Mouse (Mus musculus): ENCODE results near the gene Krt222. TPM values are rescaled to one million over a fixed set of nuclear protein-coding genes. Genes with fewer than 3 reads are reported as not detected.
"Not testable (repeated sequence)": the region's sequence is repeated elsewhere in the genome, so short reads cannot be mapped to it uniquely, and the experiment has no call there.

Gene Krt222
- total RNA-seq, 2 experiments from 2014 or later = 24.8 to 29.5 TPM

DNA sequence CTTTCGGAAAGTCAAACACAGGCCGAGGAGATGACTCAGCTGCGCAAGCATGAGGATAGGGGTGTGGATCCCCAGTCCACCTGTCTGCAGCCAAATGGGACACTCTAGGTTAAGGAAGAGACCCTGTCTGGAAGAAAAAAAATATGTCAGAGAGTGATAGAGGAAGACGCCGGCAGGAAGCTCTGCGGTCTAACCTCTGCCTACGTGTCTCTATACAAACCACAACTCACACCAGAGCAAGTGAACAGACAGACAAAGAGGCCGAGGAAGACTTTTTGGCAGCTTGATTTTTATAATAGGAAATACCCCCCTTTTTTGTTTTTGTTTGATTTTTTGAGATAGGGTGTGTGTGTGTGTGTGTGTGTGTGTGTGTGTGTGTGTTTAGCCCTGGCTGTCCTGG lies 11.4 kb upstream of the Krt222 start:
- Histone ChIP-seq H3K4me3 (no peak overlapping the region), H3K27ac (no peak overlapping the region)
- no peak for TF ChIP-seq CTCF (conservative IDR thresholded peaks at IDR 0.05)

DNA sequence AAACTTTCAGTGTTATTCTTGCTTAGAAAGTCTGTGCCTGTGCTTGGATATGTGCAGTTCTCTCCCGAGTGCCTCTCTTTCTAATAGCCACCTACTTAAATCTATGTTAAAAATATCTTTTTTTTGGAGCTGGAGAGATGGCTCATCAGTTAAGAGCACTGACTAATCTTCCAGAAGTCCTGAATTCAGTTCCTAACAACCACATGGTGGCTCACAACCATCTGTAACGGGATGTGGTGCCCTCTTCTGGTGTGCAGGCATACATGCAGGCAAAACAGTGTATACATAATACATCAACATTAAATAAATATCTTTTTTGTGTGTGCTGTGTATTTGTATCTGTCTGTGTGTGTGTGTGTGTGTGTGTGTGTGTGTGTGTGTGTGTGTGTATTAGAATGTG lies 10.0 kb upstream of the Krt222 start:
- H3K4me3 ChIP-seq = no peak overlapping the region
- peak; percentile 56 for TF ChIP-seq CTCF (conservative IDR thresholded peaks at IDR 0.05)
- no peak overlapping the region for H3K27ac ChIP-seq
- no peak for DNase-seq (ENCODE audit: low spot score in 2 of 2)

More for the DNA sequence above, 11.4 kb upstream of the Krt222 start:
- DNase-seq (ENCODE audit: low spot score in 2 of 2) = no peak

DNA sequence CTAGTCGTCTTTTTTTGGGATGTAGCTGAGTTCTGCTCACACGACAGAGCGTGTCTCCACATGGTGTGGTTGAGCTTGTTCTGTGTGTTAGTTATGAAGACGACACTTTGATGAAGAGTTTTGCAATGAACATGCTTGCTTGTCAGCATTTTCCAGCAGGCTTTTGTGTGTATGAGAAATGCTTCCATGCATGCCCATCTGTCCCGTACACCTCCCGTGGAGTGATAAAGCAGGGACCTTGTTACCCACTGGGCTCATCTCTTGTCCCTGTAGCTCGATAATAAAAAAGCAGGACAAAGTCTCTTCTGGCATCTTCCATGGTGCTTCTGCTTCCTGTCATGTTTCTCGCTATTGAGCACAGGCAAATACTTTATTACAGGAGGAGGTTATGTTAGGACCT lies 8.8 kb upstream of the Krt222 start:
- TF ChIP-seq CTCF (conservative IDR thresholded peaks at IDR 0.05) = no peak
- H3K27ac ChIP-seq = no peak overlapping the region
- no peak overlapping the region for H3K4me3 ChIP-seq
- no peak for DNase-seq (ENCODE audit: low spot score in 2 of 2)

DNA sequence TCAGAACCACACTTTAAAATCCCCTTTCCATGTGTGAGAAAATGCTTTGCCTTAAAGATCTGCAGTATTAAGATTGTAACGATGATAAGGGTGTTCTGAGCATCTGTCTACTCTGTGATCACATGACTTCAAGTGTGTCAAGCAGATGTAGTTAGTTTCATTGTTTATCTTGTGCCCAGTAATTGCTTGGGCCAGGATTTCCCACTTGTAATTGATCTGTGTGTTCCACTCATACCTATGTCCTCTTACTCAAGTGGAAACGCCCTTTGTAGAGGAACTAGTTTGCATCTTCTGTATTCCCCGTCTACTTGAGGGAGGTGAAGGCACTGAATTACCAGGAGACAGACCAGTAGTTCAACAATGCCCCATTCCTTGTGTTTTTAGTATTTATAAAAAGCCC lies 6.8 kb upstream of the Krt222 start:
- no peak for DNase-seq (ENCODE audit: low spot score in 2 of 2)
- Histone ChIP-seq H3K4me3 (no peak overlapping the region), H3K27ac (peak overlapping the region; percentile 74)
- no peak for TF ChIP-seq CTCF (conservative IDR thresholded peaks at IDR 0.05)

GRCm38 (mm10) chr11:99250241-99250640 lies 6.4 kb upstream of the Krt222 start:
- TF ChIP-seq CTCF (conservative IDR thresholded peaks at IDR 0.05) = no peak
- Histone ChIP-seq H3K4me3 (no peak overlapping the region), H3K27ac (peak overlapping the region; percentile 74)
- peak; percentile 46 to 55 for DNase-seq (ENCODE audit: low spot score in 2 of 2)

- peak; percentile 72 for TF ChIP-seq CTCF (conservative IDR thresholded peaks at IDR 0.05)
- no peak overlapping the region for H3K27ac ChIP-seq
- H3K4me3 ChIP-seq = no peak overlapping the region
- DNase-seq (ENCODE audit: low spot score in 2 of 2) = no peak
Measured at GRCm38 (mm10) chr11:99249115-99249514, 5.2 kb upstream of the Krt222 start.

DNA sequence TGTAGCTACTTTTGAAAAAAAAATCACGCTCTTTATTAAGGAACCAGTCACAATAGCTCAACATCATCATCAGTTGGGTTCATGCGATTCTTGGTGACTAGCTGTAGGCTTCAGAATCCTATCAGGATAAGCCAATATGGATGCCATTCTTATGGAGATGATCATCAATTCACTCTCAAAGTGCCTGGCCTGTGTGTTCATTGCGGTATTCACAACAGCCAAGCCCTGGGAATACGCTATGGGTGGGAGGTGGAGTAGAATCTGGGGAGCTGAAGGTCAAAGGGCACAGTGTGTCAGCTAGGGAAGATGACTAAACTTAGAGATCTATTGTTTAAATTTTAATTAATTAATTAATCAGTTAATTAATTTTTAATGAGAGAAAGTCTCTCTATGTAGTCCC lies 4.0 kb upstream of the Krt222 start:
- Histone ChIP-seq H3K27ac (no peak overlapping the region), H3K4me3 (no peak overlapping the region)
- no peak for TF ChIP-seq CTCF (conservative IDR thresholded peaks at IDR 0.05)
- DNase-seq (ENCODE audit: low spot score in 2 of 2) = no peak

DNA sequence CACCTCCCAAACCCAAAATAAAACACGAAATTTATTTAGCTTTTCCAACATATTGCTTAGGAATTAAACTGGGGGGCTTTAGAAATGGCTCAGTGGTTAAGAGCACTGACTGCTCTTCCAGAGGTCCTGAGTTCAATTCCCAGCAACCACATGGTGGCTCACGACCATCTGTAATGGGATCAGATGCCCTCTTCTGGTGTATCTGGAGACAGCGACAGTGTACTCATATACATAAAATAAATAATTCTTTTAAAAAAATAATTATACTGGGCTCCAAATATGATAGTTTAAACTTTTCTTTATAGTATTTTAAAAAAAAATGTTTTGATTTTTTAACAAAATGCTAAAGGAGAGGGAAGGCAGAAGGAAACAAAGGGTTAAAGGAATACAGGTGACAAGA lies 634 bp upstream of the Krt222 start:
- peak overlapping the region; percentile 84 for H3K27ac ChIP-seq
- TF ChIP-seq CTCF (conservative IDR thresholded peaks at IDR 0.05) = peak; percentile 66
- H3K4me3 ChIP-seq; DNase-seq (ENCODE audit: low spot score in 2 of 2): not testable (repeated sequence)

DNA sequence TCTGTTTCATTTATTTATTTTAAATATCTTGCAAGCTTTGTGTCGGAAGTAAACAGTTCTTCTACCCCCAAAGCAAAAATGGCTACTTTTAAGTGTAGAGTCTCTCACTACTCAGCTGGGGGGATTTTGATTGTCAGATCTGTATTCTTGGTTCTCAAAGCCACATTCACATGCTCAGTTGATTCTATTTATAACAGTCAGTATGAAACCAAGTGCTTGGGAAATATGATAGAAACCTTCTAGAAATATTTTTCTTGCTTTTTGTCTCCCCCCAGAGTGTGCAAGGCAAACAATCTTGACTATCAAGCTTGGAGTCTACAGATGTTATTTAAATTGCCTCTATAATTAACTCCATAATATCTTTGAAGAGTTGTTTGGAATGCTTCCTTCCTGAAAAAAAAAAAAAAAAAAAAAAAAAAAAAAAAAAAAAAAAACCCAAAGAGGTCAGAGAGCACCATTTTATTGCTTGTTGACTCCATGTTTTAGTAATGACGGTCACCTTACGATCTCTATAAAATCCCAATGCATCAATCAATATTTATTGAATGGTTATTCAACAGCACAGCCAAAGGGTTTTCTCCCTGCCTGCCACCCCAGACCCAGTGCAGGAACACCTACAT lies 575 bp downstream of the Krt222 start:
- DNase-seq (ENCODE audit: low spot score in 2 of 2) = no peak
- Histone ChIP-seq H3K4me3 (peak overlapping the region; percentile 67), H3K27ac (peak overlapping the region; percentile 84)
- no peak for TF ChIP-seq CTCF (conservative IDR thresholded peaks at IDR 0.05)

- Histone ChIP-seq H3K27ac (no peak overlapping the region), H3K4me3 (no peak overlapping the region)
- DNase-seq (ENCODE audit: low spot score in 2 of 2) = no peak
- TF ChIP-seq CTCF (conservative IDR thresholded peaks at IDR 0.05) = no peak
Measured at GRCm38 (mm10) chr11:99242056-99242455, 1.8 kb downstream of the Krt222 start.

- TF ChIP-seq CTCF (conservative IDR thresholded peaks at IDR 0.05) = no peak
- H3K4me3 ChIP-seq = no peak overlapping the region
- no peak overlapping the region for H3K27ac ChIP-seq
- no peak for DNase-seq (ENCODE audit: low spot score in 2 of 2)
Measured at GRCm38 (mm10) chr11:99238468-99238867, 5.4 kb downstream of the Krt222 start.

DNA sequence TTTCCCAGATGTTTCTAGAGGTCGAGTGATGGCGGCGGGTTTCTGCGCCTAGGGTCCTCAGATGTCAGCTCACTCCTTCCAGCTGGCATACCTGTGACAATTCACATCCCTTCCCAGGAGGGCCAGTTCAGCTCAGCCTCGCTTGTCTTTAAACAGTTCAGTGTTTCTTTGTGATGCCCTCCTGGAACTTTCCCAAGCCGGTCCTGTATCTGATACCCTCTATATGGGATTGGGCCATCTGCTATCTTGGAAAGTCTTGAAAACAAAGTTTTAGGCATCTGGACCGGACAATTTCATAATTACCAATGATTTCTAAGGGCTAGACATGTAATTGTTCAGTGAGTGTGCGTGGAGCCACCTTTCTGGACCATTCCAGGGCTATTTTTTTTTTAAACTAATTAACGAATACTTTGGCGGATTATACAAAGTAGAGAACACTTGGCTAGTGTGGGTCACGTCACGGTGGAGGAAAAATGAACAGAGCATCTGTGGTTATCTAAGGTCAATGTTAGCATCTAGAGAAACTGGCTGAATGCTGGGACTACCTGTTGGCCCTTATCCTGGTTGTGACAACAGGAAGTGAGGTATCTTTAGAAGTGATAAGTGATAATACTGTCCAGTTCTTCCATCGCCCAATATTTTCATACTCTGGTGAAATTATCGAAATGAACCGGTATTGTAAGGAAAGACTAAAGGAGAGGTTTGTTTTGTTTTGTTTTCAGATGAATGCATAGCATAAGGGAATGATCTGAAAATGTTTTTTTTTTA lies 12.7 kb downstream of the Krt222 start:
- no peak for TF ChIP-seq CTCF (conservative IDR thresholded peaks at IDR 0.05)
- Histone ChIP-seq H3K27ac (peak overlapping the region; percentile 99), H3K4me3 (peak overlapping the region; percentile 92)
- no peak for DNase-seq (ENCODE audit: low spot score in 2 of 2)

DNA sequence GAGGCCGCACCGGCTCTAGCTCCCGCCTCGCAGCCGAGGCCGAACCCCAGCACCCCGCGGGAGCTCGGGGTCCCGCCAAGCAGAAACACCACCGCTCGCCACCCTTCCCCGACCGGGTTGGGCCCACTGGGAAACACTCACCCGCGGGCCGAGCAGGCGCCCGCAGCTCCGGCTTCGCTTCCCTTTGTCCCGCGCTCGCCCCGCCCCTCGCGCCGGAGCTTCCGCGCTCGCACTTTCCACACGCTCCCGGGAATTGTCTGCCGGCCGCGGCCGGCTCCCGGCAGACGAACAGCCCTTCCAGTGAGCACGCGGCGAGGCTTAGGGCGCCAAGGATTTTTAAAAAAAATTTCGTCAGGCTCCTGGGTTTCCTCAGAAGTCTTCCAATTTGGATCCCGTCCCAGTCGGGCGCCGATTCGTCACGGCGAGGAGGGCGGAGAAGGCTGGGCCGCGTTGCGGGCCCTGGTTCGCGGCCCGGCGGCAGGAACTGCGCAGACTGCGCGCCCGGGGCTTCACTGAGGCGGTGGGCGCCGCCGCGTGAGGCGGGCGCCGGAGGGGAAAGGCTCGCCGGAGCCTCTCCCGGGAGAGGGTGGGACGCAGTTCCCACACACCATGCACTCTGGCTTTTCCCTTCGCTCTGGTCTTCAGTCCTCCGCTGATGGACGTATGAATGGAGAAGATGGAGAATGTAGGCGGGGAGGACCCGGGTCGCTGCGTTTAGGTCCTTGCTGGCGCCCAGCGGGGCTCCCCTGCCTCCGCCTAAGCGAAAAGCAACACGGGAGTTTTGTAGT lies 13.4 kb downstream of the Krt222 start, which contains the start of gene Smarce1:
Smarce1 (minus strand) TSS at position 757 of the 788 bp plus-strand sequence.
- peak within 1 kb of the TSS; percentile 99 for H3K27ac ChIP-seq
- peak within 1 kb of the TSS; percentile 92 for H3K4me3 ChIP-seq
- no peak for TF ChIP-seq CTCF (conservative IDR thresholded peaks at IDR 0.05)
- DNase-seq (ENCODE audit: low spot score in 2 of 2) = peak; percentile 62 to 77

Measured in layer of hippocampus, adult 2 months (tissue).